Mouse (Mus musculus): ENCODE measurements around the gene Grrp1. TPM values are rescaled to one million over a fixed set of nuclear protein-coding genes. Genes with fewer than 3 reads are reported as not detected.
A peak's percentile ranks its signal among the peaks of the same experiment; 100 is the strongest.

The Grrp1 gene
- polyA plus RNA-seq, 1 experiment from 2014 or later = 12.1 TPM

- H3K9ac ChIP-seq = peak overlapping the region; percentile 51
- under 1% methylated on average over 90 of the region's 91 CpGs for WGBS
- no peaks in the 10 kb centered on the region for H3K9me3 ChIP-seq (replicated peaks)
- H3K4me3 ChIP-seq (replicated peaks) = peak overlapping the region; percentile 47
- H3K36me3 ChIP-seq = no peaks in the 10 kb centered on the region
- H3K27ac ChIP-seq = no peak overlapping the region
- peaks cover 71% of the 10 kb centered on the region for H3K4me1 ChIP-seq
- H3K27me3 ChIP-seq = peaks cover 87% of the 10 kb centered on the region
- ATAC-seq (replicated peaks; ENCODE audit: low FRiP score) = no peak
- H3K4me2 ChIP-seq = peak overlapping the region; percentile 86
These were observed 2.4 kb downstream of the Grrp1 start for GRCm38 (mm10) chr4:134251241-134252130.

GRCm38 (mm10) chr4:134250930-134251240, 3.0 kb downstream of the Grrp1 start:
- Histone ChIP-seq H3K27me3 (peaks cover 91% of the 10 kb centered on the region), H3K27ac (no peak overlapping the region), H3K4me2 (peak overlapping the region; percentile 86), H3K4me3 (replicated peaks) (peak overlapping the region; percentile 47), H3K9me3 (replicated peaks) (no peaks in the 10 kb centered on the region), H3K36me3 (no peaks in the 10 kb centered on the region), H3K4me1 (peaks cover 70% of the 10 kb centered on the region), H3K9ac (peak overlapping the region; percentile 51)
- ATAC-seq (replicated peaks; ENCODE audit: low FRiP score) = no peak
- 11% methylated on average over 10 of the region's 10 CpGs for WGBS

GRCm38 (mm10) chr4:134250116-134250929, 3.6 kb downstream of the Grrp1 start:
- peaks cover 70% of the 10 kb centered on the region for H3K4me1 ChIP-seq
- H3K4me3 ChIP-seq (replicated peaks) = peak overlapping the region; percentile 47
- H3K27me3 ChIP-seq = peaks cover 91% of the 10 kb centered on the region
- no peaks in the 10 kb centered on the region for H3K9me3 ChIP-seq (replicated peaks)
- peak overlapping the region; percentile 86 for H3K4me2 ChIP-seq
- no peak overlapping the region for H3K9ac ChIP-seq
- no peaks in the 10 kb centered on the region for H3K36me3 ChIP-seq
- no peak for ATAC-seq (replicated peaks; ENCODE audit: low FRiP score)
- H3K27ac ChIP-seq = no peak overlapping the region
- WGBS = 13% methylated on average over 27 of the region's 27 CpGs

GRCm38 (mm10) chr4:134249651-134250050, 4.3 kb downstream of the Grrp1 start:
- no peak overlapping the region for H3K27ac ChIP-seq
- H3K4me3 ChIP-seq (replicated peaks) = peak overlapping the region; percentile 47
- peaks cover 67% of the 10 kb centered on the region for H3K4me1 ChIP-seq
- H3K4me2 ChIP-seq = peak overlapping the region; percentile 86
- H3K9ac ChIP-seq = no peak overlapping the region
- ATAC-seq (replicated peaks; ENCODE audit: low FRiP score) = peak; percentile 25; the same call in 1 of the 2 replicates
- no peaks in the 10 kb centered on the region for H3K9me3 ChIP-seq (replicated peaks)
- H3K36me3 ChIP-seq = no peaks in the 10 kb centered on the region
- H3K27me3 ChIP-seq = peaks cover 85% of the 10 kb centered on the region
- WGBS = 1% methylated on average over 30 of the region's 30 CpGs

- H3K4me3 ChIP-seq (replicated peaks) = peak within 1 kb of the TSS; percentile 61
- 77% methylated on average over 7 of the region's 7 CpGs for WGBS
- H3K4me1 ChIP-seq = peaks cover 49% of the 10 kb centered on the region
- H3K27ac ChIP-seq = no peak within 1 kb of the TSS
- peaks cover 7% of the 10 kb centered on the region; the same call in 1 of the 2 replicates for H3K36me3 ChIP-seq
- H3K27me3 ChIP-seq = peaks cover 56% of the 10 kb centered on the region
- no peaks in the 10 kb centered on the region for H3K9me3 ChIP-seq (replicated peaks)
- peak within 1 kb of the TSS; percentile 79 for H3K4me2 ChIP-seq
- no peak for ATAC-seq (replicated peaks; ENCODE audit: low FRiP score)
- H3K9ac ChIP-seq = no peak within 1 kb of the TSS
These were observed 7.1 kb downstream of the Grrp1 start, which contains the start of gene Gm30191 for GRCm38 (mm10) chr4:134246719-134247258. Gm30191 (plus strand) TSS chr4:134246935.

- peaks cover 7% of the 10 kb centered on the region; the same call in 1 of the 2 replicates for H3K36me3 ChIP-seq
- peaks cover 44% of the 10 kb centered on the region for H3K4me1 ChIP-seq
- no peaks in the 10 kb centered on the region for H3K9me3 ChIP-seq (replicated peaks)
- WGBS = 48% methylated on average over 4 of the region's 4 CpGs
- no peak for ATAC-seq (replicated peaks; ENCODE audit: low FRiP score)
- peaks cover 51% of the 10 kb centered on the region for H3K27me3 ChIP-seq
- H3K27ac ChIP-seq = no peak overlapping the region
- no peak overlapping the region for H3K9ac ChIP-seq
- H3K4me3 ChIP-seq (replicated peaks) = peak overlapping the region; percentile 61; the same call in 1 of the 2 replicates
- 0 out of 2 replicates have a peak overlapping the region, but pooled peaks have one; percentile 79 for H3K4me2 ChIP-seq
These were observed 7.7 kb downstream of the Grrp1 start for GRCm38 (mm10) chr4:134246256-134246655.

GRCm38 (mm10) chr4:134245148-134245843, 8.6 kb downstream of the Grrp1 start, which contains the start of gene Zfp593:
Zfp593 (minus strand) TSS chr4:134245592.
- Histone ChIP-seq H3K4me3 (replicated peaks) (peak within 1 kb of the TSS; percentile 61), H3K9me3 (replicated peaks) (no peaks in the 10 kb centered on the region)

GRCm38 (mm10) chr4:134243516-134244250, 10.2 kb downstream of the Grrp1 start, which contains the start of gene E130218I03Rik:
E130218I03Rik (plus strand) TSS chr4:134243662.
- 90% methylated on average over 17 of the region's 17 CpGs for WGBS

More at GRCm38 (mm10) chr4:134245148-134245843, 8.6 kb downstream of the Grrp1 start, which contains the start of gene Zfp593:
- peak within 1 kb of the TSS; percentile 63 for H3K9ac ChIP-seq
- peaks cover 41% of the 10 kb centered on the region for H3K27me3 ChIP-seq
- peak; percentile 77 for ATAC-seq (replicated peaks; ENCODE audit: low FRiP score)
- H3K27ac ChIP-seq = no peak within 1 kb of the TSS
- peaks cover 34% of the 10 kb centered on the region for H3K4me1 ChIP-seq
- peaks cover 7% of the 10 kb centered on the region; the same call in 1 of the 2 replicates for H3K36me3 ChIP-seq
- peak within 1 kb of the TSS; percentile 79 for H3K4me2 ChIP-seq
- WGBS = under 1% methylated on average over 60 of the region's 60 CpGs

GRCm38 (mm10) chr4:134238686-134239085, 15.2 kb downstream of the Grrp1 start:
- 11% methylated on average over 10 of the region's 10 CpGs for WGBS
- Histone ChIP-seq H3K36me3 (peaks cover 4% of the 10 kb centered on the region; the same call in 1 of the 2 replicates), H3K4me3 (replicated peaks) (peak overlapping the region; percentile 43), H3K4me1 (peaks cover 24% of the 10 kb centered on the region), H3K9me3 (replicated peaks) (no peaks in the 10 kb centered on the region), H3K27ac (no peak overlapping the region), H3K27me3 (peaks cover 12% of the 10 kb centered on the region), H3K9ac (peak overlapping the region; percentile 27; the same call in 1 of the 2 replicates), H3K4me2 (peak overlapping the region; percentile 64)
- ATAC-seq (replicated peaks; ENCODE audit: low FRiP score) = no peak

More at GRCm38 (mm10) chr4:134243516-134244250, 10.2 kb downstream of the Grrp1 start, which contains the start of gene E130218I03Rik:
- Histone ChIP-seq H3K27ac (no peak within 1 kb of the TSS), H3K4me3 (replicated peaks) (peak within 1 kb of the TSS; percentile 61), H3K4me2 (peak within 1 kb of the TSS; percentile 79), H3K9me3 (replicated peaks) (no peaks in the 10 kb centered on the region), H3K27me3 (peaks cover 28% of the 10 kb centered on the region), H3K36me3 (peaks cover 7% of the 10 kb centered on the region; the same call in 1 of the 2 replicates), H3K9ac (0 out of 2 replicates have a peak within 1 kb of the TSS, but pooled peaks have one; percentile 63), H3K4me1 (peaks cover 27% of the 10 kb centered on the region)
- ATAC-seq (replicated peaks; ENCODE audit: low FRiP score) = no peak

- Histone ChIP-seq H3K9ac (peak within 1 kb of the TSS; percentile 27; the same call in 1 of the 2 replicates), H3K27ac (peak within 1 kb of the TSS; percentile 66)
- peak; percentile 85 for ATAC-seq (replicated peaks; ENCODE audit: low FRiP score)
These were observed 15.6 kb downstream of the Grrp1 start, which contains the start of gene Cnksr1 for GRCm38 (mm10) chr4:134238279-134238651. Cnksr1 (minus strand) TSS chr4:134238399.

More at GRCm38 (mm10) chr4:134238279-134238651, 15.6 kb downstream of the Grrp1 start, which contains the start of gene Cnksr1:
- Histone ChIP-seq H3K4me3 (replicated peaks) (peak within 1 kb of the TSS; percentile 43), H3K9me3 (replicated peaks) (no peaks in the 10 kb centered on the region), H3K36me3 (peaks cover 3% of the 10 kb centered on the region; the same call in 1 of the 2 replicates), H3K4me1 (peaks cover 23% of the 10 kb centered on the region), H3K4me2 (peak within 1 kb of the TSS; percentile 64), H3K27me3 (peaks cover 12% of the 10 kb centered on the region)
- 2% methylated on average over 18 of the region's 18 CpGs for WGBS
